Mouse (Mus musculus): ENCODE measurements around the gene Pxdc1. TPM values are rescaled to one million over a fixed set of nuclear protein-coding genes. Genes with fewer than 3 reads are reported as not detected.

Pxdc1 gene
- polyA plus RNA-seq, 1 experiment from 2014 or later, result 11.1 TPM

- WGBS, result 59% methylated on average over 5 of the region's 5 CpGs
- ATAC-seq (ENCODE audit: insufficient read depth, low FRiP score), result no peak
- Histone ChIP-seq H3K27ac (ENCODE audit: low read length) (no peak overlapping the region), H3K9ac (ENCODE audit: low read length) (no peak overlapping the region), H3K9me3 (replicated peaks; ENCODE audit: control insufficient read depth, low read length) (no peaks in the 10 kb centered on the region), H3K4me2 (ENCODE audit: low read depth, low read length) (no peak overlapping the region), H3K27me3 (ENCODE audit: control insufficient read depth, insufficient read depth, low read length) (no peaks in the 10 kb centered on the region), H3K4me1 (ENCODE audit: control insufficient read depth, insufficient read depth, low read length) (no peaks in the 10 kb centered on the region), H3K4me3 (replicated peaks; ENCODE audit: low read length) (no peak overlapping the region), H3K36me3 (ENCODE audit: control insufficient read depth, insufficient read depth, low read length) (no peaks in the 10 kb centered on the region)
These were observed 23.2 kb upstream of the Pxdc1 start for GRCm38 (mm10) chr13:34676507-34676906.

- Histone ChIP-seq H3K27ac (ENCODE audit: low read length) (no peak overlapping the region), H3K9ac (ENCODE audit: low read length) (peak overlapping the region; percentile 24; the same call in 1 of the 2 replicates), H3K4me3 (replicated peaks; ENCODE audit: low read length) (no peak overlapping the region), H3K4me2 (ENCODE audit: low read depth, low read length) (no peak overlapping the region), H3K27me3 (ENCODE audit: control insufficient read depth, insufficient read depth, low read length) (no peaks in the 10 kb centered on the region), H3K4me1 (ENCODE audit: control insufficient read depth, insufficient read depth, low read length) (no peaks in the 10 kb centered on the region), H3K36me3 (ENCODE audit: control insufficient read depth, insufficient read depth, low read length) (no peaks in the 10 kb centered on the region), H3K9me3 (replicated peaks; ENCODE audit: control insufficient read depth, low read length) (no peaks in the 10 kb centered on the region)
- ATAC-seq (ENCODE audit: insufficient read depth, low FRiP score), result no peak
- WGBS, result 55% methylated on average over 7 of the region's 7 CpGs
These were observed 22.6 kb upstream of the Pxdc1 start for GRCm38 (mm10) chr13:34675847-34676383.

- Histone ChIP-seq H3K27me3 (ENCODE audit: control insufficient read depth, insufficient read depth, low read length) (no peaks in the 10 kb centered on the region), H3K4me1 (ENCODE audit: control insufficient read depth, insufficient read depth, low read length) (no peaks in the 10 kb centered on the region), H3K27ac (ENCODE audit: low read length) (no peak overlapping the region), H3K9ac (ENCODE audit: low read length) (no peak overlapping the region), H3K4me3 (replicated peaks; ENCODE audit: low read length) (no peak overlapping the region), H3K9me3 (replicated peaks; ENCODE audit: control insufficient read depth, low read length) (no peaks in the 10 kb centered on the region), H3K4me2 (ENCODE audit: low read depth, low read length) (no peak overlapping the region), H3K36me3 (ENCODE audit: control insufficient read depth, insufficient read depth, low read length) (no peaks in the 10 kb centered on the region)
- 87% methylated on average over 5 of the region's 5 CpGs for WGBS
- no peak for ATAC-seq (ENCODE audit: insufficient read depth, low FRiP score)
These were observed 20.1 kb upstream of the Pxdc1 start for GRCm38 (mm10) chr13:34673354-34673753.

- H3K27me3 ChIP-seq (ENCODE audit: control insufficient read depth, insufficient read depth, low read length), result no peaks in the 10 kb centered on the region
- no peak for ATAC-seq (ENCODE audit: insufficient read depth, low FRiP score)
These were observed 16.9 kb upstream of the Pxdc1 start for GRCm38 (mm10) chr13:34669919-34670865.

GRCm38 (mm10) chr13:34667197-34667596, 13.9 kb upstream of the Pxdc1 start:
- Histone ChIP-seq H3K27ac (ENCODE audit: low read length) (no peak overlapping the region), H3K9ac (ENCODE audit: low read length) (no peak overlapping the region), H3K36me3 (ENCODE audit: control insufficient read depth, insufficient read depth, low read length) (no peaks in the 10 kb centered on the region), H3K27me3 (ENCODE audit: control insufficient read depth, insufficient read depth, low read length) (no peaks in the 10 kb centered on the region), H3K4me3 (replicated peaks; ENCODE audit: low read length) (no peak overlapping the region), H3K4me2 (ENCODE audit: low read depth, low read length) (no peak overlapping the region), H3K4me1 (ENCODE audit: control insufficient read depth, insufficient read depth, low read length) (no peaks in the 10 kb centered on the region), H3K9me3 (replicated peaks; ENCODE audit: control insufficient read depth, low read length) (no peaks in the 10 kb centered on the region)
- 80% methylated on average over 8 of the region's 8 CpGs for WGBS
- no peak for ATAC-seq (ENCODE audit: insufficient read depth, low FRiP score)

More at GRCm38 (mm10) chr13:34669919-34670865, 16.9 kb upstream of the Pxdc1 start:
- Histone ChIP-seq H3K4me1 (ENCODE audit: control insufficient read depth, insufficient read depth, low read length) (no peaks in the 10 kb centered on the region), H3K4me3 (replicated peaks; ENCODE audit: low read length) (no peak overlapping the region), H3K9me3 (replicated peaks; ENCODE audit: control insufficient read depth, low read length) (no peaks in the 10 kb centered on the region), H3K27ac (ENCODE audit: low read length) (no peak overlapping the region), H3K36me3 (ENCODE audit: control insufficient read depth, insufficient read depth, low read length) (no peaks in the 10 kb centered on the region), H3K4me2 (ENCODE audit: low read depth, low read length) (no peak overlapping the region), H3K9ac (ENCODE audit: low read length) (no peak overlapping the region)
- 67% methylated on average over 16 of the region's 16 CpGs for WGBS

- 81% methylated on average over 4 of the region's 4 CpGs for WGBS
- no peak for ATAC-seq (ENCODE audit: insufficient read depth, low FRiP score)
- no peaks in the 10 kb centered on the region for H3K36me3 ChIP-seq (ENCODE audit: control insufficient read depth, insufficient read depth, low read length)
- no peaks in the 10 kb centered on the region for H3K27me3 ChIP-seq (ENCODE audit: control insufficient read depth, insufficient read depth, low read length)
- H3K4me3 ChIP-seq (replicated peaks; ENCODE audit: low read length), result no peak overlapping the region
- H3K27ac ChIP-seq (ENCODE audit: low read length), result no peak overlapping the region
- H3K9ac ChIP-seq (ENCODE audit: low read length), result no peak overlapping the region
- H3K9me3 ChIP-seq (replicated peaks; ENCODE audit: control insufficient read depth, low read length), result no peaks in the 10 kb centered on the region
- H3K4me1 ChIP-seq (ENCODE audit: control insufficient read depth, insufficient read depth, low read length), result no peaks in the 10 kb centered on the region
- no peak overlapping the region for H3K4me2 ChIP-seq (ENCODE audit: low read depth, low read length)
These were observed 11.8 kb upstream of the Pxdc1 start for GRCm38 (mm10) chr13:34665074-34665473.

- no peaks in the 10 kb centered on the region for H3K36me3 ChIP-seq (ENCODE audit: control insufficient read depth, insufficient read depth, low read length)
- no peak overlapping the region for H3K4me3 ChIP-seq (replicated peaks; ENCODE audit: low read length)
- no peak overlapping the region for H3K9ac ChIP-seq (ENCODE audit: low read length)
- no peak overlapping the region for H3K27ac ChIP-seq (ENCODE audit: low read length)
- no peak for ATAC-seq (ENCODE audit: insufficient read depth, low FRiP score)
- no peaks in the 10 kb centered on the region for H3K4me1 ChIP-seq (ENCODE audit: control insufficient read depth, insufficient read depth, low read length)
- H3K27me3 ChIP-seq (ENCODE audit: control insufficient read depth, insufficient read depth, low read length), result no peaks in the 10 kb centered on the region
- WGBS, result 67% methylated on average over 6 of the region's 6 CpGs
- no peak overlapping the region for H3K4me2 ChIP-seq (ENCODE audit: low read depth, low read length)
- no peaks in the 10 kb centered on the region for H3K9me3 ChIP-seq (replicated peaks; ENCODE audit: control insufficient read depth, low read length)
These were observed 10.5 kb upstream of the Pxdc1 start for GRCm38 (mm10) chr13:34663762-34664161.

GRCm38 (mm10) chr13:34659507-34659906, 6.2 kb upstream of the Pxdc1 start:
- ATAC-seq (ENCODE audit: insufficient read depth, low FRiP score), result peak; percentile 60; the same call in 1 of the 2 replicates
- WGBS, result 43% methylated on average over 4 of the region's 4 CpGs
- no peaks in the 10 kb centered on the region for H3K27me3 ChIP-seq (ENCODE audit: control insufficient read depth, insufficient read depth, low read length)
- H3K9ac ChIP-seq (ENCODE audit: low read length), result no peak overlapping the region
- H3K36me3 ChIP-seq (ENCODE audit: control insufficient read depth, insufficient read depth, low read length), result no peaks in the 10 kb centered on the region
- no peak overlapping the region for H3K27ac ChIP-seq (ENCODE audit: low read length)
- H3K4me1 ChIP-seq (ENCODE audit: control insufficient read depth, insufficient read depth, low read length), result no peaks in the 10 kb centered on the region
- no peak overlapping the region for H3K4me3 ChIP-seq (replicated peaks; ENCODE audit: low read length)
- no peak overlapping the region for H3K4me2 ChIP-seq (ENCODE audit: low read depth, low read length)
- H3K9me3 ChIP-seq (replicated peaks; ENCODE audit: control insufficient read depth, low read length), result no peaks in the 10 kb centered on the region

GRCm38 (mm10) chr13:34656351-34656750, 3.1 kb upstream of the Pxdc1 start:
- WGBS, result 85% methylated on average over 5 of the region's 5 CpGs
- Histone ChIP-seq H3K36me3 (ENCODE audit: control insufficient read depth, insufficient read depth, low read length) (no peaks in the 10 kb centered on the region), H3K4me3 (replicated peaks; ENCODE audit: low read length) (no peak overlapping the region), H3K4me2 (ENCODE audit: low read depth, low read length) (no peak overlapping the region), H3K9ac (ENCODE audit: low read length) (no peak overlapping the region), H3K9me3 (replicated peaks; ENCODE audit: control insufficient read depth, low read length) (no peaks in the 10 kb centered on the region), H3K4me1 (ENCODE audit: control insufficient read depth, insufficient read depth, low read length) (no peaks in the 10 kb centered on the region), H3K27me3 (ENCODE audit: control insufficient read depth, insufficient read depth, low read length) (no peaks in the 10 kb centered on the region), H3K27ac (ENCODE audit: low read length) (no peak overlapping the region)
- ATAC-seq (ENCODE audit: insufficient read depth, low FRiP score), result no peak
